Mouse (Mus musculus): ENCODE data around the gene Wdr31.
A peak's percentile ranks its signal among the peaks of the same experiment; 100 is the strongest.
"Not testable (repeated sequence)": the region's sequence is repeated elsewhere in the genome, so short reads cannot be mapped to it uniquely, and the experiment has no call there.

The Wdr31 gene

GRCm38 (mm10) chr4:62494230-62494629 is 23.5 kb upstream of the Wdr31 start:
- no peak for DNase-seq

DNA sequence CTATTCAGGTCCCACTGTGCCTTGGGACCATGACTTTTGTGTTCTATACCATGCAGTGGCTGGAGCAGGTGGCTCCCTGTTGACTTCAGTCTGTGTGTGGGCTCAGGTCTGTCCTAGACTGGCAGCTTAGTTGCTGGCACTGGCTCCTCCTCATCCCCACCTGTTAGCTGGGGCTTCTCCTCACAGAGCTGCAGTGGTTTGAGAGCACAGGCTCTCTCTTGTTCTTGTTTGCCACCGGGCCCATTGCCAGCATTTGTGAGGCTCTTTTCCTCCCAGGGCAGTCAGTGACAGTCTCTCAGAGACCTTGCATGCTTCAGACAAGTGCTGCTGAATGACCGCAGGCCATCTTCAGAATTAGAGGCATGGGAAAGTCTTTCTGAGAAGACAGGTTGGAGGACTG is 22.0 kb upstream of the Wdr31 start:
- no peak for DNase-seq

DNA sequence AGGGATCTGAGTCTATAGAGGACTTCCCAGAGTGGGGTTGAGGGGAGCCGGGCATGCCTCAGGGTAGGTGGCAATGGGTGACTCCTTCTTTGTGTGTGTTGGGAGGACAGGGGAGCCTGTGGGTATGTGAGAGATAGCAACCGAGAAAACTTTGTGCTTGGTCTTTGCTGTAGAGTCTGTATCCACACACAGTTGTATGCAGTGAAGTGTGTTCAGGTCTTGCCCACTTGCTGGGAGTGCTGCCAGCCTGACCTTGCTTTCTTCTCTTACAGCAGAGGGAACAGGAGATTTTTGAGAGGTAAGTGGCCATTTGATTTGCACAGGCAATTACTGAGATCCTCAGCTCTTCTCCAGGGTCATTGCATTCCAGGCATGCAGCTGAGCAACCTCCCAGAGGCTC is 17.2 kb upstream of the Wdr31 start:
- DNase-seq = no peak

DNA sequence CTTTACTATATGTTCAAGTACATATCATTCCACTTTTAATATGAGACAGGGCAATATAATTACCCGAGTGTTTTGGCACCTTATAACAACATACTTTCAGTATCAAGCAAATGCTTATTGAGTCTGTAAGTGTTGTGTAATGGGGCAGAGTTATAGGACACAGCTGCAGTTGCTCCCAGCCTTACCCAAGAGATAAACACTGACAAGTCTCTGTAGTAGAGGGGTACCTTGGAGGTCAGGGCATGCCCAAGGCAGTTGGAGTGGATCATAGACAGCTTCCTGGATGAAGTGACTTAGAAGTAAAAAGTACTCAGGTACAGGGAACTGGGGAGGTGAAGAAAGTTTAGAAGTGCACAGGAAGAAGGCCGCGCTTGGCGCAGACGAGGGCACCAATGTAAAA is 16.5 kb upstream of the Wdr31 start:
- DNase-seq = no peak

DNA sequence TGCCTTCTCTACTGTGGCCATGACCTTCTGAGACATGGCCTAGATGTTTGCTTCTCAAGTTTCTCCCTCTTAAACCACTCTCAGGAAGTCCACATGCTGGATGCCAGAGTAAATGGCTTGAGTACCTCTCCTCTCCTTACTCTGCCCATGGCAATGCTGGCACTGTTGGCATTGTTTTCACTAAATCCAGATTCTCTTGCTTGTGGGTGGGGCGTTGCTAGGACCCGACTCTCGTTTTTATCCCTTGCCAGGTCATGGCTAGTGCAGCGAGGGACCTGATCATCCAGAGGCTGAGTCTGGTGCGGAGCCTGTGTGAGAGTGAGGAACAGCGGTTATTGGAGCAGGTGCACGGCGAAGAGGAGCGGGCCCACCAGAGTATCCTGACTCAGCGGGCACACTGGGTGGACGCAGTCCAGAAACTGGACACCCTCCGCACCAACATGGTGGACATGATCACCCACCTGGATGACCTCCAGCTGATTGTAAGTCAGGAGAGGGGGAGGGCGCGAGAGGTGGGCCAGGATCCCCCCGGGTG is 15.5 kb upstream of the Wdr31 start:
- DNase-seq = no peak

DNA sequence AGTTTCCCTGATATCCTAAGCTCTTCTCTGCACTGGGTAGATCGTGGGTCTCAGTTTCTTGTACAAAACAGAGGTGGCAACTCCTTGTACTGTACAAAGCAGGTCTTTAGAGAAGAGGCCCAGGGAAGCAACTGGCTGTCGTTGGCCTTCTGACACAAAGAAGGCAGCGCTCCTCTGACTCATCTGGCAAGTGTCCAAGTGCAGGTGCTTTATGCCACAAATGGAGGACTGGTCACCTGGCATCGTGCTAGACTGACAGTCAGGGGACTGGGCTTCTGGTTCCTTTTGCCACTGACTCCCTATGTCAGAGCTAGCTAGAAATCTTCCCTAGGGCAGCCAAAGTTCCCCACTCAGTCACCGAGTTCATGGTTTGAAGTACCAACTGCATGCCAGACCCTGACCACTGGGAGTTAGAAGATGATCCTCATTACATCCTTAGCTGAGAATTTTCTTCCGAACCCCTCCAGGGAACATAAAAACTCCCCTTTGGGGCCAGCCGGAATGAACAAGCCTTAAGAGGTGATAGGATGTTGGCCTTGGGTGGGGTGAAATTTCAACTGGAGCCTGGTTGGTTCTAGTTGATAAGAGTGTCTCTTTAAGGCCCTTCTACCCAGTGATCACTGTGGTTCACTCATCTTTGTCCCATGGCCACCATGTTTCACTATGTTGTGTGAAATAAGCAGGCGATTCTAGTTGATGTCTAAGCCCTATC is 14.9 kb upstream of the Wdr31 start:
- no peak for DNase-seq

DNA sequence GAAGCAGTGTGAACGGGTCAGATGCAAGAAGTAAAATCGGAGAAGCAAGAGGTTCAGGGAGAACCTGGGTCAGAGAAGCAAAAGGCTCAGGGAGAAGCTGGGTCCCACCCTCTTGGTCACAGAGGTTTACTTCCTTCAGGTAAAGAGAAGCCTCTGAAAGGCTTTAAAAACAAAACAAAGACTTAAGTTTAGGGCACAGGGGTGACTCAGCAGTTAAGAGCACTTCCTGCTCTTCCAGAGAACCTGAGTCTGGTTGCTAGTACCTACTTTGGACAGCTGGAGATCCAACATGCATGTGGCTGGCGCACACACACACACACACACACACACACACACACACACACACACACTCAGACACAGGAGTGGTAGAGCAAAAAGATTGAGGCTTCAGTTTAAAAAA is 14.2 kb upstream of the Wdr31 start:
- no peak for DNase-seq

DNA sequence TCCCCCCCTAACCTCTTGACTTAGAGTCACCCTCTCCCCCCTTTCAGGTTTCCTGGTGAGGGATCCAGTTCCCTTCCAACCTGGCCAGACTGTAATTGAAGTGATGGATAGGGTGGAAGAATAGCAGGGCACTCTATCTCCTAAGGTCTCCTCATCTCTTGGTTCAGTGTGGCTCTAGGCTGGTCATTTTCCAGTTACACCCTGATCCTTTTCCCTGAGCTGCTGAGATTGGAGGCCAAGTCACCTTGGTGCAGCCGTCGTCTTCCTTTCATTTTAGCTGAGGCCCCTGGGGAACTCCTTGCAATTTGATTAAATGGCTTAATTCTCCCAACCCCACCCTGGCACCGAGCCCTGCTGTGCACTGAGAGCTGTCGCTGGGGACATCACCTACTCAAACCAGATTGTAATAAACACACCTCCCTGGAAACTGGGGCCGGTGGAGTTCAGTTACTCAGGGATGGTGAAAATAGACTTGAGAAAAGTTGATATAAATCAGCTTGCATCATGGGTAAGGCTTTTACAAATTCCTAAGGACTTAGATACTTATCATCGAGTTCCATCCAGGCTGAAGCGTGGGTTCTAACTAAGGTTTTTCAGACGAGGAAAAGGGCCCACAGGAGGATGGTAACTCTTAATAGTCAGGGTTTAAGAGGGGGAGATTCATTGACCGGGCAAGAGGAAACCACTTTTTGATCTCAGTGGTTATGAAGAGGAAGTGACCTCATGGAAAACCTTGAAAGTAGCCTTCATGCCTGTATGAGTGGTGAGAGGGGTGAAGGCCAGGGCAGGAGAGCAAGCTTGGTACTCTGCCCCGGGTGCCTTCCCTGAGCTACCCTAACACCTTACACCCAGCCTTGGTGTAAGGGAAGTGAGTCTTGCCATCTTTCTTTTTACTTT is 10.3 kb upstream of the Wdr31 start:
- peak; percentile 58 to 69 for DNase-seq

GRCm38 (mm10) chr4:62479937-62480708 is 9.4 kb upstream of the Wdr31 start, which contains the start of gene Bspry:
TSS of gene Bspry (plus strand) at chr4:62480053.
- peak; percentile 70 to 71 for DNase-seq

DNA sequence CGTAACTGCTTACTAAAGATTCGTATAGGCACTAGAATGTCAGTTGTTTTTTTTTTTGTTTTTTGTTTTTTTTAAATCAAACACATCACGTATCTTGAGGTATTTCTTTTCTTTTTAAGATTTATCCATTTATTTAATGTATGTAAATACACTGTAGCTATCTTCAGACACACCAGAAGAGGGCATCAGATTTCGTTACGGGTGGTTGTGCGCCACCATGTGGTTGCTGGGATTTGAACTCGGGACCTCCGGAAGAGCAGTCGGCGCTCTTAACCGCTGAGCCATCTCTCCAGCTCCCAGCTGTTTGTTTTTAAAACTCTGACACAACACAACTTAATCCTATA is 8.9 kb upstream of the Wdr31 start:
- not testable (repeated sequence) for DNase-seq

- DNase-seq = no peak
Measured at GRCm38 (mm10) chr4:62477542-62478244, 7.0 kb upstream of the Wdr31 start.

GRCm38 (mm10) chr4:62475793-62476192 is 5.1 kb upstream of the Wdr31 start:
- no peak for DNase-seq

DNA sequence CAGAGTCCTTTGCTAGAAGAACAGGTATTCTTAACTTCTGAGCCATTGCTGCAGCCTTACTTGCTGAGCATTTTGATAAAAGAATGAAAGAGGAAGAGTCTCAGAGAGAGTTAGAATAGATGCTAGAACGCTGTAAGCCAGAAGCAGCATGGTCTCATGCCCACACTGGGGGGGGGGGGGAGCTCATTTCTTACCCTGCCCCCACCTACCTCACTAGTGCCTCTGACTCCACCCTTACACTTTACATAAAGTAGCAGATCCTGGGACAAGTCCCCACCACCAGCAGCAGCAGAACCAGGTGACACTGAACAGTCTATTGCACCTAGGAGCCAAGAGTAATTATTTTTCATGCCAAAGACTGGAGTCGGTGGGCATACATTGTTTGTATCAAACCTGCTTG is 4.4 kb upstream of the Wdr31 start:
- no peak for DNase-seq

DNA sequence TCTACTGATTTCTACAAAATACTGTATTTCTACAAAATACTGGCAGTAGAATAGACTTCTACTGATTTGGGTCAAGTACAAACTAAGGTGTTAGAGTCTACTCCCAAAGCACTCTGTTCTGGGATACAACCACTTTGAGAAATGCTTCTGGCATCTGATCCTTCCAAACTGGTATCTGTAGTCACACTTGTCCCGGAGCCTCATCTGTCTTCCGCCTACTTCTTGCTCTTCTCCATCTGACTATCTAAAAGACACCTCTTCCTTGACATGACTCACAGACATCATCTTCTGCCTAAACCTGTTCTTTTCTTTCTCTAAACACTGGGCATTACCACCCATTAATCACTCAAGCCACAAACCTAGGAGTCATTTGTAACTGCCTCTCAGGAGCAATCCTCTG is 1.4 kb upstream of the Wdr31 start:
- DNase-seq = no peak

- peak; percentile 9 to 23 for DNase-seq
Measured at GRCm38 (mm10) chr4:62468158-62468557, 2.5 kb downstream of the Wdr31 start.

DNA sequence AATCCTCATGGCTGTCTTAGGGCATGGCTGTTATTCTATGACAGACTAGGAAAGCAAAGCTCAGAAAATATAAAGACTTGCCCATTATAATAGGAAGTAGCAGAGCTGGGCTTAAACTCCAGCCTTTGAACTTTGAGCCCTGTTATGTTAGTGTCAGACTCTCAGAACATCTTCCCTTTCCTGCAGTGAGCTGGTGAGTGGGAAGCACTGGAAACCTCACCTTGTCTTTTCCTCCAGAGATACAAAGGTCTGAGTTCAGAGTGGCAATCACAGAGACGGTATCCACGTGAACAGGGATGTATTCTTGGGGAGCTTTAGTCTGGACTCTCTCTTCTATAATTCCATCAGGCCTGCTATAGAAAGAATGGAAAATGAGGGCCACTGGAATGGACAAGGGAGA is 7.6 kb downstream of the Wdr31 start:
- DNase-seq = no peak

DNA sequence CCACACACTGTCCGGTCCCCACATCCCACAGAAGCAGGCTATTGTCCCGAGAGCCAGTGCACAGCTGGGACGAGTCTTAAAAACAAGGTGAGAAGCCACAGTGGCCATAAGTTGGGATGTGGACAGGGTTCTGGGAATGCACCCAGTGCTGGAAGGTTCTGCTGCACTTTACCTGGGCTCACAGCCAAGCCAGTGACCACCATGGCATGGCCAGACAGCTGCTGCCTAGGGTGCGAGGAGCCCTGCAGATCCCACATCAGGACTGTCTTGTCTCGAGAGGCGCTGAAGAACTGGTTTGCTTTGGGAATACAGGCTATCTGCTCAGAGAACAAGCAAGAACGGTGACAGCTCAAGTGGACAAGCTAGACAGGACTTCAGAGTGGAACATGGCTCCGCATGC is 10.3 kb downstream of the Wdr31 start:
- no peak for DNase-seq

GRCm38 (mm10) chr4:62459081-62459480 is 11.6 kb downstream of the Wdr31 start:
- DNase-seq = no peak

GRCm38 (mm10) chr4:62454995-62455394 is 15.7 kb downstream of the Wdr31 start:
- peak; percentile 52 to 57 for DNase-seq

DNA sequence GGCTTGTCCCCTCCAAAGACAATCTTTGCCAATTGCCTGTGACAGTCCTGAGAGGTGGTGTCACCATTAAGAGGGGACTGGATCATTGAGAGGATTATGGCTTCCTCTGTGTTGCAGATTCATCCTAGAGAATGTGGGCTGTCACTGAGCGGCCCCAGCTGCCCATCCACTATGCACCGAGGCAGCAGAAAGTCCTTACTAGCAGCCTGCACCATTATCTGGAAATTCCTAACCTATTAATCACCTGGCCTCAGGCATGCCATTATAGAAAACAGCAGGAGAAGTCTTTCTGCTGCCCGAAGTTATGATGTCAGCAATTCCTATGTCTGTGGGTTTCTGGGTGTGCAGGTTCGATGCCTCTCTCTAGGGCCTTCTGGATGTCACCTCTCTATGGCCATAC is 29.7 kb downstream of the Wdr31 start:
- no peak for DNase-seq

- DNase-seq = no peak
Measured at GRCm38 (mm10) chr4:62440544-62440943, 30.2 kb downstream of the Wdr31 start.

DNA sequence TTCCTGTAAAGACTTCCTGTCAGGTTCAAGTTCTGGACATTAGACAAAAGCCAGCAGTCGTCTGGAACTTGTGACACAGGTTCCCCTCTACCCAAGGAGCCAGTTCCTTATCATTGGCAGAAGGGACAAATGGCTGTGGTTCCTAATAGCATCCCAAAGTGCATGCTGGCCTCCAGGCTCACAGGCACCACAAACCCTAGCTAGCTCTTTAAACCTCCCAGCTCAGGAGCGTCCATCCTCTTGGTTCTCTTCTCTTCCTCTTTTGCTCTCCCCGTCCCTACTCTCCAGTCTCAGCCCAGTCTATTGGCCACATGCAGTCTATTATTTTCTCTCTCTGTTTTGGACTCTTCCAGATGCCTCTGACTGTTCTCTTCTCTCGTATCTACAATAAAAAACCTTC is 30.9 kb downstream of the Wdr31 start:
- DNase-seq = no peak

GRCm38 (mm10) chr4:62437871-62438270 is 32.8 kb downstream of the Wdr31 start:
- DNase-seq = no peak

Measured in B cell, adult 2 months (primary cell).